Mouse (Mus musculus): Measurements from ENCODE around the gene Atrx.
A peak's percentile ranks its signal among the peaks of the same experiment; 100 is the strongest.
"Not testable (repeated sequence)": the region's sequence is repeated elsewhere in the genome, so short reads cannot be mapped to it uniquely, and the experiment has no call there.

Gene Atrx

DNA sequence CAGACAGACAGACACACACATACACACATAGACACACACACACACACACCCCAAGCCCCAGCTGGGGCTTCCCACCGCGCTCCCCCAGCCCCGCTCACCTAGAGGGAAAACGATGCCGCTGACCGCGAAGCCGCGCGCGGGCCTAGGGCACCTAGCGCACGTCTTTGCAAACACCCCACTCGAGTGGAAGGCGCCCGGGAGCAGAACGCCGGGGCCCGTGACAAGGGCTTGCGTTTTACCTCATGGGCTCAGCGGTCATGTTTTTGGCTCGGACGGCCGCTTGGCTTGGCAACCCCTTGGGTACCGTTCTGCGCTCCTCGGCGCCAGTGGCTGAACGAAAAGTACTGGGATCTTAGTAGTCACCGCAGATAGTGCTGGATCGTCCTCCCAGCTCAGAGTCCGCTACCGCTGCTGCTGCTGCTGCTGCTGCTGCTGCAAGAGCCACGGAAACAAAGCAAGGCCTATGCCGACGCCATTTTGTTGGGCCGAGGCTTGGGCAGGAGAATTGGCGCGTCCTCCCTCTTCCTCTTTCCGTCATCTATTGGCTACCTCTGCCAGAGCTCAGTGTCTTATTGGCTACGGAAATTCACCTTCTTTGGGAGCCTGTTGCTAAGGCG is at the start of gene Atrx:
Atrx (minus strand) TSS at position 543 of the 617 bp plus-strand sequence.
- DNase-seq = peak; percentile 71

DNA sequence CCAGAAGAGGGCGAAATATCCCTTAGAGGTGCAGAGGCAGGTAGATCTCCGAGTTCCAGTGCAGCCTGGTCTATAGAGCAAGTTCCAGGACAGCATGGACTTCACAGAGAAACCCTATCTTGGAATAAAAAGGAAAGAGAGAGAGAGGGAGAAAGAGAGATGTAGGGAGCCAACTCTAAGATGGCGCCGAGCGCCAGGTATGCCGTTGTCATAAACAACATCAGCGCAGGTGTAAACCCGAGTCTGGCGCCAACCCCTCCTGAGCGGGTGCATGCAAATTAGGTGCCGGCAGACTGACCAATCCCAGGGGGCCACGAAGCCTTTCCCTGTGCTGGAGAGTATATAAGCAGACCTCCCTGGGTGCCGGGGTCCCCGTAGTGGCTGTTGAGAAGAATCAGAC is 27.9 kb upstream of the Atrx start:
- not testable (repeated sequence) for DNase-seq

GRCm38 (mm10) chrX:105953999-105954398 is 24.8 kb upstream of the Atrx start:
- no peak for DNase-seq

- DNase-seq = no peak
These were observed 17.2 kb upstream of the Atrx start for GRCm38 (mm10) chrX:105946357-105946756.

GRCm38 (mm10) chrX:105939245-105939644 is 10.0 kb upstream of the Atrx start:
- no peak for DNase-seq

- no peak for DNase-seq
These were observed 8.5 kb upstream of the Atrx start for GRCm38 (mm10) chrX:105937736-105938135.

GRCm38 (mm10) chrX:105934341-105934740 is 5.1 kb upstream of the Atrx start:
- no peak for DNase-seq

GRCm38 (mm10) chrX:105929478-105930038 is 355 bp upstream of the Atrx start:
- no peak for DNase-seq

DNA sequence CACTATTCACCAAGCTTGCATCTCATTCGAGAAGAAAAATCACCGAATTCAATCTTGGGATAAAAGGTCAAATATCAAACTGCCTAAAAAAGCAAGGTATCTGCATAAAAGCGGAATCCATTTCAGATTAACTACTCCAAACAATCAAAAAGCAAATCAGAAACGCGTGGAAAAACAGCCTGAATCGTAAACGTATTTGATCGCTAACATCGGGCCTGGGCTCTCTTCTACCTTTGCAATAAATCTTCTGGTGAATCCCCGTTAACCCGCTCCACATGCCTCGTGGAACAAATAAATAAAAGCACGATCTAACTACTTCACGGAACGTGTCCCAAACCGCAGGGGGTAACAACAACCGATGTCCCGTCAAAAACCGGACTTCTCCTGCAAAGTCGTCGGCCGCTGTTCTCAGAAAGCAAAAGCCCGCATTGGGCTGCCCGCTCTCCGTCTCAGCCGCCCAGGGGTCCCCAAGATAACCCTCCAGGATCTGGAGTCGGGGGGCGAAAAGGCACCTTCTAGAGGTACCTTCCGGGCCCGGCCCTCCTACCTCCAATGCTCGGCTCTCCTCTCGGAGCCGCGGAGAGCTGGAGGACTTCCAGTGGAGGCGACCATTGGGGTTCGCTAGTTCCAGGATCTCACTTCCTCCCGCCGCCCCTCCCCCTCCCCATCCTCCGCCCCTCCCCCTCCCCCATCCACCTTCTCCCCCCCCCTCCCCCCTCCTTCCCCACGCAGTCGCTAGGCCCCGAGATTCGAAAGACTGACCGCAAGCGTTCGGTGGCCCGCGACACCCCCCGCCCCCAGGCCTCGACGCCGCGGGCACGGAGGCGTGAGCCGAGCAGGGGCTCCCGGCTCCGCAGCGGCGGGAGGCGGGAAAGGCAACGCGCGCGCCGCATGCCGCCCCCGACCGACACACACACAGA is 1.0 kb downstream of the Atrx start:
- peak in 1 of 2 experiments; percentile 61 for DNase-seq

GRCm38 (mm10) chrX:105926121-105926735 is 3.0 kb downstream of the Atrx start:
- peak; percentile 13 to 20 for DNase-seq

GRCm38 (mm10) chrX:105924326-105925070 is 4.7 kb downstream of the Atrx start:
- DNase-seq = no peak

DNA sequence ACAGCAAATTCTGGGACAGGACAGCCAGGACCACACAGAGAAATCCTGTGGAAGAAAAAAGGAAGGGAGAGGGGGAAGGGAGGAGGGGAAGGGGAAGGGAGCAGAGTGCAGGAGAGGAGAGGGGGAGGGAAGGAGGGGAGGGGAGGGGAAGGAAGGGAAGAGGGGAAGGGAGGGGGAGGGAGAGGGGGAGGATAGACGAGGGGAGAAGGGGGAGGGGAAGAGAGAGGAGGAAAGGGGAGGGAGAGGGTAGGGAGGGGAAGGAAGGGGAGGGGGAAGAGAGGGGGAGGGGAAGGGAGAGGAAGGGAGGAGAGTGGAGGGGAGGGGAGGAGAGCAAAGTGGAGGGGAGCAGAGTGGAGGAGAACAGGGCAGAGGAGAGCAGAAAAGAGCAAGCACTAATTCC is 5.3 kb downstream of the Atrx start:
- no peak for DNase-seq

DNA sequence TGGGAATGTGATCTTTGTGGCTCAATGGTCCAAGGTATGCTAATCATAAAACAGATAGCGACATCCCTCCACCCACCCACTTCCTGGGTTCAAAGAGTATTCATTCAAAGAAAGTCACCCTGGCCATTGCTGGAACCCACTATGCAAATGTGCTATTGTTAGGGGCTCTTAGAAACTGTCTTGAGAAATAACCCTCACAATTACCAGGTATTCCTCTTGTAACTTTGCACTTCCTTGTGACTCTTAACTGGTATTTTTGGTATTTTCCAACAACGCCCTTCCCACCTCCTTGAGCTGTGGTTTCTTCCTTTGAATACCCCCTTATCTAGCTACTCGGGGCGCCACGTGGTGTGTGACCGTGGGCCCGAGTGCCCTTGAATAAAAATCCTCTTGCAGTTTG is 6.2 kb downstream of the Atrx start:
- DNase-seq = not testable (repeated sequence)

GRCm38 (mm10) chrX:105921421-105921820 is 7.8 kb downstream of the Atrx start:
- DNase-seq = peak; percentile 74 to 75

DNA sequence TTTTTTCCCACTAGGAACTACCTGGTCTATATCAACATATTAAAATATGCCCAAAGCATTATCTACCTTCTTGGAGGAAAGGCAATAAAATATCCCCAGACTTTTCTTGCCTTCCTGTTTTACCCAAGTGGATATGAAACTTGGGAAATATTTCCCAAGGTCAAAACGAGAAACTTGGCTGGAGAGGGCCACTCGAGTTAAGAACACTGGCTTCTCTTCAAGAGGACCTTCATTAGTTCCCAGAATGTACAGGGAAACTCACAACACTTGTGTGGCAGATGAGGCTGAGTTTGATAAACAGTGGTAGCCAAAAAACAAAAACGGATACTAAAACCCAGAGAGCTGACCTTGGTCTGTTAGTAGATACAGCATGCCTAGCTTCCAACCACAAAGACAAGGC is 17.5 kb downstream of the Atrx start:
- no peak for DNase-seq

DNA sequence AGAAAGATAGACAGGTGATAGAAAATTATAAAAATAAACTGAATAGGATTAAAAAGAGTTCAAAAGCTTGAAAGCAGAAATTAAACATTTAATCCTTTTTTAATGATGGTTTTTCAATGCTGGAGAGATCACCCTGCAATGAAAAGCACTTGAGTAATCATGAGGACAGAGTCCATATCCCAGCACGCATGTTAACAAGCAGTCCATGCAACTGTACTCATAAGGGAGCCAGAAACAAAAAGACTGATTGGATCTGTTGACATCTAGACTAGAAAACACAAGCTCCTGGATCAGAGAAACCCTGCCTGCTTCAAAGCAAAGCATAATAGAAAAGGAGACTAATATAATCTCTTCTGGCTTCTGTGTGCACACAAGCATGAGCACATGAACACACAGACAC is 27.6 kb downstream of the Atrx start:
- DNase-seq = no peak

DNA sequence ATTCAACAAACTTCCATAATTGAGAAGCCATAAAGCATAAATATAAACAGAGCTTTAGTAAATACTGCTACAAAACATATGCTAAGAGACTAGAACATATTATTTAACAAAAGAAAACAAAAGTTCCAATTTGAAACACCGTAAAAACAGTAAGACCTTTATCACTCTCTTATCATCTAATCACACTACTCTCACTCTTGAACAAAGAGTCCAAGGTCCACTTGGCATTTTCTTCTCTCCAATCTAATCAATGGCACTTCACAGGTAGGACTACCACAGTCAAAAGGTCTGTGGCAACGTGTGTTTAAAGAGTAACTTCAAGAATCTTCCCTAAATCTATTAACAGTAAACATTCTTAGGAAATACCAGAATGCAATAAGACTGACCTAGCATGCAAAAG is 42.3 kb downstream of the Atrx start:
- DNase-seq = no peak

DNA sequence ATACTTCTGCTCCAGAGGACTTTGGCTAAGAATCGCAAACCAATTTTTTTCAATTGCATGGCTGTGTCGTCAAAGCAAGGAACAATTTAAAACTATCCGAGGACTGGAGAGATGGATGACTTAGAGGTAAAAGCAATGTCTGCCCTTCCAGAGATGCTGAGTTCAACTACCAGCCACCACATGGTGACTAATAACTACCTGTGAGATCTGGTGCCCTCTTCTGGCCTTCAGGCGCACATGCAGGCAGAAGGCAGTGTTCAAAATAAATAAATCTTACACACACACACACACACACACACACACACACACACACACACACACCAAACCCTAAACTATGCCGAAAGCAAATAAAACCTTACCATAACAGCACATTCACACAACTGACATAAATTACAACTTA is 64.8 kb downstream of the Atrx start:
- peak; percentile 41 to 46 for DNase-seq

DNA sequence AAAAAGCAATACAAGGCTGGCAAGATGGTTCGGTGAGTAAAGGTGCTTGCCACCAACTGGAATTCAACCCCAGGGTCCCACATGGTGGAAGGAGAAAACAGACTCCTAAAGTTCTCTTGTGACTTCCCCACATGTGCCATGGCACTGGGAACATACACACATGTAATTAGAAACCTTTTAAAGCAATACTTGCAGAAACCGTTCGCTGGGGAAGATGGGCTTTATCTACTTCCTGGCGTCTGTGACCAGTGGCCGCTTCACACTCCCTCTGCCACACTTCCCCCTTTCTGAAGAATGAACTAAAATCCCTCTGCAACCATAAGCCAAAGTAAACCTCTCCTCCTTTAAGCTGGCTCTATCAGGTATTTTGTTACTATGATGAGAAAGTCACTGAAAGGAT is 104.7 kb downstream of the Atrx start:
- DNase-seq = no peak

DNA sequence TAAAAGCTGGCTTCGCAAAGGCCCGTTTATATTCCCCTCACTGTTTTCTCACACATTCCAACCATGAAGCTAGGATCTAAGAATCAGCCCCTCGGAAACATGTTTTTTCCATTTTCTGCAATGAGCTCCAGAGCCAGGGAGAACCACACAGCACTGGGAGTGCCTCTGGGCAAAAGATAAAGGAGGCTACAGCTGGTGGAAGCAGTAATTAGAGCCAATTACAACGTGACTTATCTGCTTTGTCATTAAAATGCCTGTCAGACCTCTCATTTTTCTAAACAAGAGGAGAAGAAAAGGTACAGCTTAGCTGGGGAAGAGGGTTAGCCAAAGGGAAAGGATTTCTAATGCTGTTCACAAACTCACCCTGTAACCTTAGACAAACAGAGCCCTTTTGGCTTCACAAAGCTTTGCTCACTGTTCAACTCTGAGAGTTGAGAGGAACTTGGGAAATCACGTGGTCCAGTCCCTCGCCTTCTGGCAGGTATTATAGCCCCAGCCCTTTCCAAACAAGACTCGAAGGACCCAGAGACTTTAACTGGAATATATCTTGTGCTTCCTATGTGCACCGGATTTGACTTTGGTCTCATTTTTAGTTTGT is 134.3 kb downstream of the Atrx start:
- no peak for DNase-seq

GRCm38 (mm10) chrX:105773281-105773680 is 155.9 kb downstream of the Atrx start:
- no peak for DNase-seq

DNA sequence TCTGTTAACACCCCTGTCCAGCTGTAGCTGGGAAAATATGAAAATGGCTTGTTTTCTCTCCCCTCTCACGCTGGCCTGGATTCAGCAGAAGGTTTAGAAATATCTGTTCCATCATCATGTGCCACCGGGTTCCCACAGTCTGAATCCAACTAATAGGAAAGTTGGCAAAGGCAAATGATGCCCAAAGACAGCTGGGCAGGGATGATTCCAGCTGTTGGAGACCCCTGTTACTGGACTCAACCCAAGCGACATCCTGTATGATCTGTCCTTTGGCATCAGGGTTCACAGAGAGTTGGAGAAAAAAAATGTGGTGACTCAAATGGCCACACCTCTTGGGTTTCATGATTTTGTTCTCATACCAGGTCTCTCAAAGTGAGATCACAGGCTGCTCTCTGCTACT is 161.3 kb downstream of the Atrx start:
- DNase-seq = no peak

All from B cell, adult 2 months (primary cell).